Mouse (Mus musculus): ENCODE results near the gene Tbc1d4.

Tbc1d4 gene

DNA sequence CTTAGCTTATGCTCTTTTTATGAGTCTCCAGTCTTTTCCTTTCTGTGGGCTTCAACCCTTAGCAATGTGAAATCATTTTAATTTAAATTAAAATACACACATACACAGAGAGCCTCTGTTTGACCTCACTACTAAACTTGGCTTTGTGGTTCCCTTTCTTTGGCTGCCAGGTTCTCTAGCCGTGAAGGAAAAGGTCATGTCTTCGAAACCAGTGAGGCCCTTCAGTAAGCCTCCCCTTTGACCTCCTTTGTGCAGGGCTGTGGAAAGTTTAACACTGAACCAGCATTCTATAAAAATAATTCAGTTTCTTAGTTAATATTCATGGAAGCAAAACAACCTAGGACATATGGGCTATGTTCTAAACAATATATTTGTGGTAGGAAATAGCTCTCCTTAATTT, 78.5 kb downstream of the Tbc1d4 start:
- DNase-seq = no peak

- no peak for DNase-seq
Measured at GRCm38 (mm10) chr14:101529194-101529593, 79.8 kb downstream of the Tbc1d4 start.

DNA sequence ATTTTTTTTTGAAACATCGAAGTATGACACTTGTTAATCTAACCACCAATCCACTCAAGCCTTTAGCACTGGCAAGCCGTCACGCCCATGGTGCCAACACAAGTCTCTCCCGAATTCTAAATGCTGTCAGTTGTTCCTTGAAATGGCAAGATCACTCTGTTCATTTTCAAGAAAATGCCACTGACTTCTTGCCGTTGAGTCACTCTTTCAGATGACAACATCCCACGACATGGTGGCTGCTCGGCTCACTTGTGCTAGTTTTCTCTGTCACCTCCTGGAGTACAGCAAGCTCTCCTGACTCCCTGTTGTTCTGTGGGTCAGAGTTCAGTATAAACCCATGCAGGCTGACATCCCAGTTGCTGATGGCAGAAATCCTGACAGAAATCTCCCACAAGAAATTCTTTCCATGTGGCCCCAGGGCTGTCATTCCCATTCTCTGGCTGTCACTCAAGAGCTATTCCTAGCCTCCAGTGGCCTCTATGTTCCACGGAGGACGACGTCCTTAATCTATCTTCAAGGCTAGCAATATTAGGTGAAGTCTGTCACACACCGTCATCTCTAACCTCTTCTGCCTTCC, 81.5 kb downstream of the Tbc1d4 start:
- no peak for DNase-seq

DNA sequence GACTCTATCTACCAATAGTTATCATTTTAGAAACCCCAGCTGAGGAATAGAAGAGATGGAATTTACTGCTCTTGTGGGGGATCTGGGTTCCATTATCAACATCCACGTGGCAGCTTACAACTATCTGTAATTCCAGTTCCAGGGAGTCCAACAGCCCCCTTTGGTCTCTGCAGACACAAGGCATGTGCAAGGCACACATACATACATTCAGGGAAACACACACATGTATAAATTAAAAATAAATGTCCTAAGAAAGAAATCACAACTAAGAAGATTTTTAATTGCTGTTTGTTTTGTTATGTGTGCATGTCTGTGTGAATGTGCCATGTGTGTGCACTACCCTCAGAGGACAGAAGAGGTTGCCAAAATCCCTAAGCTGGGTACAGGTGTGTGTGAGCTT, 82.5 kb downstream of the Tbc1d4 start:
- DNase-seq = no peak

DNA sequence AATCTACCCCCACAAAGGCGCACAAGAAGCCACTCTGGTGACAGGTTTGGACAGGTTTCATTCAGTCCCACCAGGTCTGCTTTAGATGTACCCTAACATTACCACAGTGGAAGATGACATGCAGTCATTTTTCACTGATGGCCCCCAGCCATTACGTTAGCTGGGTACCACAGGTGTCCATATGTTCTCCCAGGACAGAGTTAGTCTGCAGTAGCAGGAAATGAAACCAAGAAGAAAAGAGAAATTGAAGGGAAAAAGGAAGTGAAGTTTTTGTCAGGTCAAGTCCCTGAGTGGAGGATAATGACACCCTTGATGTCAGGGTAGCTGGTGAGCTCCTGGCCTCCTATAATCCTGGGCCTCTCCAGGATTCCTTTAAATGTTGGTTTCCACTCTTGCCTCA, 89.0 kb downstream of the Tbc1d4 start:
- DNase-seq = no peak

- no peak for DNase-seq
Measured at GRCm38 (mm10) chr14:101518259-101518658, 90.7 kb downstream of the Tbc1d4 start.

DNA sequence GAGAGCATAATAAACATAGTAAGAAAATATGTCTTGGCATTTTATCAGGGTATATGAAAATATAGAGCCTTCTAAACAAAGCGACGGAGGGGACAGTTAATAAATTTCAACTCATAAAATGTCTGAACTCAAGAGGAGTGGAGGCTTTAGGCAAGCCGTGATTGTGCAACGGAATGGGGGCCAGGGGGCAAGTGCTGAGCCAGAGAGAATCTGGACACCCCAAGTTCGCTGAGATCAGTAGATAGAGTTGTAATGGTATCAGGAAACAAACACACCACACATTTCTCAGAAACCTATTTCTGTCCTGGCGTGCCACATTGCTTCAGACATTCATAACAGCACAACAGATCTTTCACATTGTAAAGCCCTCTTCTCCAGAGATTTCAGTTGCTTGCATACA, 91.2 kb downstream of the Tbc1d4 start:
- no peak for DNase-seq

DNA sequence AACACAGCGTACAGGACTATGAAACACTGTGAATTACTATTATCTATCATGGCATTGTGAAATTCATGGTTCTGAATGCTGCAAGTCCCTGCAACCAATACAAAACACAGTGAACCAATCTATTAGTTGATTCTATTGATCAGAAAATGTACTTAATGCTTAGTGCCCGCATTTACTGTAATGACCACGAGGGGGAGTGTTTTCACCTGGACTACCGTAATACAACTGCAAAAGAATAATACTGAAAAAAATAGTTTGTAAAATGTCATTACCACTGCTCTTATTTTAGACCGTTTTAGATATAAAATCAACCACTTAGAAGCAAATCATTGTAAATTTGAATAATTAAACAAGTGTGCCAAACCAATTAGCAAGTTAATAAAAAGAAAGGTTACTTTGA, 91.7 kb downstream of the Tbc1d4 start:
- DNase-seq = peak; percentile 28 to 48

DNA sequence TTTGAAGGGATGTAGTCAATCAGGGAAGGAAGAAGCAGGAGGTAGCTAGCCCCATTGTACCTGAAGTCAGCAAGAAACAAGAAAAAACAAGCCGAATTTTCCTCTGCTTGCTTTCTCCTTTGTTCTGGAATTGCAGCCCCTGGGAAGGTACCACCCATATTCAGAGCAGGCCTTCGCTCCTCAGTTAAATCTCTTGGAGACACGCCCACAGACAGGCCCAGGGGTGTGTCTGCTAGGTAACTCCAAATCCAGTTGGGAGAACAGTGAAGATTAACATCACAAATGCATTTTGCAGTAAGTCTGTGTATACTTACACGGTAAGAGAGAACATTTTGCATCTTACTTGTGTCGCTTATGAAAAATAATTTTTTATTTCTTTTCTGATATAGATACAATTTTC, 92.1 kb downstream of the Tbc1d4 start:
- DNase-seq = no peak

DNA sequence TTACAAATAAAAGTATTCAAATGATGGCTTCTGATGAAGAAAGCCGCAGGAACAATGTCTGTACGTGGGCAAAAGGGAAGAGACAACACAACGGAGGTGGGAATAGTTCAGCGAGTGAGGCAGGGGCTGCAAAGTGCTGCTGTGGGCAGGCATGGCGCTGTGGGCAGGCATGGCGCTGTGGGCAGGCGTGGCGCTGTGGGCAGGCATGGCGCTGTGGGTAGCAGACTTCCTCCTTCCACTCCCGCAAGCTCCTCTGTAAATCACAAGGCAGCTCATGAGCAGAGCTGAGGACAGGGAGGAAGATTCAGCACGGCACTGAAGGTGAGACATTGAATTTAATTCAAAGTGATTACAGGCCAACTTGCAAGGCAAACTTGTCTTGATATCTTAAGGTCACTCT, 93.0 kb downstream of the Tbc1d4 start:
- no peak for DNase-seq

DNA sequence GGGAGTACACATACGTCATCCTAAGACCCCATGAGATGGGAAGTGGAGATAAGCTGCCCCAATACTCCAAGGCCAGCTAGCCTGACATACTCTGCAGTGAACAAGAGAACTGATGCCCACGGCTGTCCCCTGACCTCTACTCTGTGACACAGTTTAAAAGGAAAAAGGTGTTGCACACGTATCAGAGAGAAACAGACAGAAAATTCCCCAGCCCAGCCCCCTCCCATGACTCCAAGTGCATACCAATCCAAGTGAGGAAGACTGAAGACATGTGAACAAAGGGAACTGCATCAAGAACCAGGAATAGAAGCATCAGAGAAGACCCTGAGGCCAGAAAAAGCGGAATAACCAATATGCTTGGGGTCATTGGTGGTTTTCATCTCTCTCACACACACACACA, 93.7 kb downstream of the Tbc1d4 start:
- no peak for DNase-seq

GRCm38 (mm10) chr14:101514557-101514971, 94.4 kb downstream of the Tbc1d4 start:
- DNase-seq = no peak

- no peak for DNase-seq
Measured at GRCm38 (mm10) chr14:101513163-101513562, 95.8 kb downstream of the Tbc1d4 start.

DNA sequence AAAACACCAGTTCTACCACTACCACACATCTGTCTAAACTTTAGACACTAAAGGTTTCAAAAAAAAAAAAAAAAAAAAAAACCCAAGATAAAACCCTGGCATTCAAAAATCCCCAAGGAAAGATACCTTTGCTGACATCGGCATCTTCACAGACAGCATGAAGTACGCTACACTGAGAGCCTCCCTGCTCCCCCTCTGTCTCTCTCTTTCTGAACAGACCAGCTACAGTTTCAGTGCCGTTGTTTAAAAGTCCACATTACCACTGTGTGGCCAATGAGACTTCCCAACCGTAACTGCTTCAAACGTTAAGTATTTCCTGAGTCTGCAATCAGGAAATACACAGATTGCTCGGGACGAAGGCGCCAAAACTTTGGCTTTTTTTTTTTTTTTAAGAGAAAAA, 97.6 kb downstream of the Tbc1d4 start:
- DNase-seq = no peak

GRCm38 (mm10) chr14:101510540-101511313, 98.3 kb downstream of the Tbc1d4 start:
- no peak for DNase-seq

GRCm38 (mm10) chr14:101509759-101510158, 99.2 kb downstream of the Tbc1d4 start:
- no peak for DNase-seq

- no peak for DNase-seq
Measured at GRCm38 (mm10) chr14:101507956-101508355, 101.0 kb downstream of the Tbc1d4 start.

DNA sequence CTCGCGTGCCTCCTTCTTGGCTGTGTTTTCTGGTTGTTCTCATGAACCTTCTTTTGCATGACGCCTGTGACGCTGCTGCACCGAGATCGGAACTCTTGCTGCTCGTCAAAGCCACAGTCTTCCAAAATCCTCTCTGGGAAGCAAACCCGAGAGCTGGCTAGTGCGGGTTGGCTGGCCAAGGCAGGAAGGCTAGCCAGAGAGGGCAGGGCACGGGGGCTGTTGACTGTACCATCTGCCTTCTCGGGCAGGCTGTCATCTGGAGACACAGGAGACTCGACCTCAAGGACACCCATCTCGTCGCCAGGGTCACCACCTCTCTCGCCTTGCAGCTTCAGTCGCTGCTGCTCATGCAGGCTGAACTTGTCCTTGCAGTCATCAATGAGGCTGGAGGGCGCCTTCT, 101.8 kb downstream of the Tbc1d4 start:
- no peak for DNase-seq

- no peak for DNase-seq
Measured at GRCm38 (mm10) chr14:101505805-101506204, 103.2 kb downstream of the Tbc1d4 start.

DNA sequence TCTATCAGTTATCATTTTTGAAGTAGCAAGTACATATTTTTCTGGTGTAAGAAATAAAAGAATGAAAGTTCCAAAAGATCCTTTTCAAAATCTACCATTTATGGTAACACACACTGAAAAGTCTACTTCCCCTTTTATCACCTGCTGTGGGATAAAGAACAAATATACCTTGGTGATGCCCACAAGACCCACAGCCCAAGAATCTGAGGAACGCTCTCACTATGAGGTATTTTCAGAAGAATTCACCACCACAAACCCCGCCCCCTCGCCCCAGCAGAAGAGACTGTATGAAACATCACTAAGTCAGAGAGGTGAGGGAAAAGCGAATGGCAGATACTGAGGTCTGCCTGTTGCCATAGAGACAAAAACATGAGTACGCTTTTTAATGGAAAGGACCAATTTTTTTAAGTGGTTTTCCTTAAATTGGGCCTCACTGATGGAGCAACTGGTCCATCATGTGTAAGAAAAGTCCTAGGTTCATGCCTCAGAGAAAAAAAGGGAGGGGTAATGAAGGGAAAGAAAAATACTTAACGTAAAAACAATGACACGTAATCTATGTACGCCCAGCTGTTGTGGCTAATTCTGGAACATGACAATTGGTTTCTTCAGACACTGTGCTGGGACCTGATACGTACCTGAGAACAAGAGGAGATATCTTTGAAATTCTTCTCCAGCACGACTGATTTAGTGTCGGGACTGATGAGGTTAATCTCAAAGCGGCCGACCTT, 104.4 kb downstream of the Tbc1d4 start:
- no peak for DNase-seq

- DNase-seq = no peak
Measured at GRCm38 (mm10) chr14:101503168-101503961, 105.6 kb downstream of the Tbc1d4 start.

DNA sequence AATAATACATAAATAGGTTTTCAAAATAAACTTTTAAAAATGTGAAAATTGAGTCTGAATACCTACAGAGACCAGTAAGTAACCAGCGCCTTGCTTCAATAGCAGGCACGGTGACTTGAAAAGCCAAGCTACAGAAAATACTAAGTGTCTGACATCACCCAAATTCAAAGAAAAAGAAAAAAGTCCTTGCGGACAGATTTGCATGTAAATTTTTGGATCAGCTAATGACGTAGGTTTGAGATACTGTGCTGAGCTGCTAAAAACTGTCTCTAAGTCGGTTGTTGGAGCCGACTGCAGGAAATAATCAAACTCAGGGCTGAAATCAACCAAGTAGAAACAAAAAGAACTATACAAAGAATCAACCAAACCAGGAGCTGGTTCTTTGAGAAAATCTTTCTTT, 107.1 kb downstream of the Tbc1d4 start:
- no peak for DNase-seq

DNA sequence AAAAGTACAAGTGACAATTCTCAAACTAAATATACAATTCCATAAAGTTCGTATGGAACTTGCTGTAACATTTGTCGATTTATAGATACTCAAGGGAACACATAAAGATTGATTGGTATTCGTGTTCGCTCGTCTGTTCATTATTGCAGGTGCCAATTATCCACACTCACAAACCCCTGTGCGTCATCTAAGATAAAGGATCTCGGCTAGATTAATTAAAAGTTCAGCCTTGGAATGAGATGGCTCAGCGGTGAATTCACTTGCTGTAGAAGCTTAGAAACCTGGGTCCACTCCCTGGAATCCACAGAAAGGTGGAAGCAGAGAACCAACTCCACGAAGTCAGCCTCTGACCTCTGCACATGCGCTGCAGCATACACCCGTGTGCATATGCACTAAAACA, 107.5 kb downstream of the Tbc1d4 start:
- no peak for DNase-seq

Data from kidney, adult 8-10 months (tissue).